Mouse (Mus musculus) CH12.LX (cell line): ENCODE results near the gene Me1. TPM values are rescaled to one million over a fixed set of nuclear protein-coding genes. Genes with fewer than 3 reads are reported as not detected.

Experiments used
- DNase-seq: peaks from one replicate; pipeline ENCODE4 v3.0.0-alpha.2; 2013; ENCODE audit errors: extremely low read depth
- H3K27ac ChIP-seq: 2 replicates; pipeline ENCODE4 v1.5.1; 2012; ENCODE audit warnings: low read depth, mild to moderate bottlenecking, control low read depth, moderate library complexity; ENCODE audit not compliant: insufficient read depth
- H3K27me3 ChIP-seq: replicated peaks from 2 replicates; pipeline ENCODE3; 2012; ENCODE audit warnings: inconsistent platforms
- H3K36me3 ChIP-seq, 2 experiments: replicated peaks in 1 of 2; 2 replicates each; pipeline versions ENCODE3 to v1.6.1; 2012; ENCODE audit warnings: inconsistent platforms in 1 of 2, low read length in 1 of 2, mild to moderate bottlenecking in 1 of 2, mixed read lengths in 1 of 2, moderate library complexity in 1 of 2; ENCODE audit not compliant: control insufficient read depth in 1 of 2, insufficient read depth in 1 of 2
- H3K4me1 ChIP-seq, 2 experiments: 2 replicates each; pipeline ENCODE4 v1.6.1; 2012; ENCODE audit warnings: inconsistent platforms in 1 of 2, moderate library complexity in 1 of 2; ENCODE audit not compliant: insufficient read depth in 2 of 2, control insufficient read depth in 1 of 2
- H3K4me2 ChIP-seq: 2 replicates; pipeline ENCODE4 v1.6.1; 2012; ENCODE audit warnings: low read depth, mild to moderate bottlenecking, control low read depth; ENCODE audit not compliant: poor library complexity, insufficient read depth, severe bottlenecking
- H3K4me3 ChIP-seq, 3 experiments: fragments of 150-350 bp in 1 of 3; sonication (generic) in 1 of 3; replicated peaks in 1 of 3; 2 replicates each; pipeline versions ENCODE3 to v1.5.1; 2011 to 2012; ENCODE audit warnings: low read depth in 2 of 3, low read length in 2 of 3, mild to moderate bottlenecking in 2 of 3, moderate library complexity in 2 of 3, control low read depth in 1 of 3, improper control_type of control experiment in 1 of 3, inconsistent platforms in 1 of 3, mixed read lengths in 1 of 3; ENCODE audit not compliant: poor library complexity in 1 of 3
- H3K79me2 ChIP-seq: replicated peaks from 2 replicates; pipeline ENCODE4 v1.6.1; 2012; ENCODE audit warnings: mild to moderate bottlenecking, moderate library complexity; ENCODE audit not compliant: control insufficient read depth, poor library complexity, insufficient read depth, severe bottlenecking; ENCODE audit errors: extremely low read depth
- H3K9ac ChIP-seq: 2 replicates; pipeline ENCODE4 v1.6.1; 2012; ENCODE audit warnings: low read depth, mild to moderate bottlenecking, control low read depth, moderate library complexity; ENCODE audit not compliant: insufficient read depth
- H3K9me3 ChIP-seq: replicated peaks from 2 replicates; pipeline ENCODE3; 2012; ENCODE audit warnings: low read length, inconsistent platforms, mixed read lengths
- BHLHE40 ChIP-seq: IDR thresholded peaks from 2 replicates; pipeline ENCODE4 v1.6.1; 2011; ENCODE audit warnings: mild to moderate bottlenecking, low read depth, low read length, improper control_type of control experiment
- CHD2 ChIP-seq: IDR thresholded peaks from 2 replicates; pipeline ENCODE4 v1.6.1; 2011; ENCODE audit warnings: low read length, improper control_type of control experiment
- ELF1 ChIP-seq: IDR thresholded peaks from 2 replicates; pipeline ENCODE4 v1.6.1; 2014; ENCODE audit warnings: low read depth, mild to moderate bottlenecking, inconsistent platforms, low read length, improper control_type of control experiment
- IRF4 ChIP-seq: IDR thresholded peaks from 2 replicates; pipeline ENCODE4 v1.6.1; 2014; ENCODE audit warnings: low read depth, mild to moderate bottlenecking, inconsistent platforms, low read length, improper control_type of control experiment
- JUN ChIP-seq: IDR thresholded peaks from 2 replicates; pipeline ENCODE4 v1.6.1; 2011; ENCODE audit warnings: low read depth, mild to moderate bottlenecking, low read length, improper control_type of control experiment, moderate library complexity; ENCODE audit not compliant: insufficient read depth
- JUND ChIP-seq: conservative IDR thresholded peaks from 2 replicates; pipeline ENCODE4 v1.6.1; 2011; ENCODE audit warnings: low read depth, low read length, improper control_type of control experiment
- MAFK ChIP-seq: IDR thresholded peaks from 2 replicates; pipeline ENCODE4 v1.6.1; 2011; ENCODE audit warnings: low read length, improper control_type of control experiment; ENCODE audit not compliant: insufficient replicate concordance
- MEF2A ChIP-seq: IDR thresholded peaks from 2 replicates; pipeline ENCODE4 v1.6.1; 2014; ENCODE audit warnings: low read depth, mild to moderate bottlenecking, inconsistent platforms, low read length, improper control_type of control experiment, borderline replicate concordance
- MXI1 ChIP-seq: IDR thresholded peaks from 2 replicates; pipeline ENCODE4 v1.6.1; 2011; ENCODE audit warnings: mild to moderate bottlenecking, low read depth, low read length, improper control_type of control experiment
- POLR2AphosphoS2 ChIP-seq: IDR thresholded peaks from 2 replicates; pipeline ENCODE4 v1.6.1; 2011; ENCODE audit warnings: low read depth, low read length, improper control_type of control experiment
- RAD21 ChIP-seq: IDR thresholded peaks from 2 replicates; pipeline ENCODE4 v1.6.1; 2011; ENCODE audit warnings: low read depth, mild to moderate bottlenecking, low read length, improper control_type of control experiment, moderate library complexity
- SIN3A ChIP-seq: IDR thresholded peaks from 2 replicates; pipeline ENCODE4 v1.6.1; 2012; ENCODE audit warnings: low read length, improper control_type of control experiment, inconsistent platforms
- SMC3 ChIP-seq: IDR thresholded peaks from 2 replicates; pipeline ENCODE4 v1.6.1; 2011; ENCODE audit warnings: low read depth, low read length, improper control_type of control experiment
- TBP ChIP-seq: conservative IDR thresholded peaks from 2 replicates; pipeline ENCODE4 v1.6.1; 2011; ENCODE audit warnings: low read depth, low read length, improper control_type of control experiment
- USF2 ChIP-seq: conservative IDR thresholded peaks from 2 replicates; pipeline ENCODE4 v1.6.1; 2011; ENCODE audit warnings: low read depth, low read length, improper control_type of control experiment
- ZC3H11A ChIP-seq: IDR thresholded peaks from 2 replicates; pipeline ENCODE4 v1.6.1; 2012; ENCODE audit warnings: low read depth, mild to moderate bottlenecking, inconsistent platforms, low read length, improper control_type of control experiment
- ZKSCAN1 ChIP-seq: IDR thresholded peaks from 2 replicates; pipeline ENCODE4 v1.6.1; 2012; ENCODE audit warnings: low read depth, inconsistent platforms, low read length, improper control_type of control experiment, borderline replicate concordance
- dilution Hi-C: fragments of 300-500 bp; cut with MboI; formaldehyde crosslinking; loops from 2 replicates; pipeline ENCODE4 v1.14.3; 2020; ENCODE audit warnings: low sequenced_read_pairs; ENCODE audit not compliant: extremely low pct_unique_long_range_greater_than_20kb, extremely low pct_ligation_motif_present
- in situ Hi-C: fragments of 300-500 bp; cut with MboI; formaldehyde crosslinking; loops from 3 replicates; pipeline ENCODE4 v1.14.3; 2019; ENCODE audit warnings: low sequenced_read_pairs, low pct_ligation_motif_present, low pct_unique_long_range_greater_than_20kb, mixed read lengths
- polyA plus RNA-seq: library from polyadenylated mRNA; unstranded; fragments of >175 nt; gene quantifications from 2 replicates; pipeline ENCODE4 v1.2.1, GENCODE M21; 2012; ENCODE audit warnings: low read depth; ENCODE audit not compliant: insufficient read length
- total RNA-seq, 2 experiments: library from RNA; depleted of rRNA; stranded (reverse); fragments of 300-350 nt in 1 of 2; fragments of >200 nt in 1 of 2; gene quantifications; 2 replicates each; pipeline ENCODE4 v1.2.3; 2012 to 2014

Me1 gene
- total and polyA plus RNA-seq, 3 experiments = 9.4 to 39.9 (median 16.7) TPM

DNA sequence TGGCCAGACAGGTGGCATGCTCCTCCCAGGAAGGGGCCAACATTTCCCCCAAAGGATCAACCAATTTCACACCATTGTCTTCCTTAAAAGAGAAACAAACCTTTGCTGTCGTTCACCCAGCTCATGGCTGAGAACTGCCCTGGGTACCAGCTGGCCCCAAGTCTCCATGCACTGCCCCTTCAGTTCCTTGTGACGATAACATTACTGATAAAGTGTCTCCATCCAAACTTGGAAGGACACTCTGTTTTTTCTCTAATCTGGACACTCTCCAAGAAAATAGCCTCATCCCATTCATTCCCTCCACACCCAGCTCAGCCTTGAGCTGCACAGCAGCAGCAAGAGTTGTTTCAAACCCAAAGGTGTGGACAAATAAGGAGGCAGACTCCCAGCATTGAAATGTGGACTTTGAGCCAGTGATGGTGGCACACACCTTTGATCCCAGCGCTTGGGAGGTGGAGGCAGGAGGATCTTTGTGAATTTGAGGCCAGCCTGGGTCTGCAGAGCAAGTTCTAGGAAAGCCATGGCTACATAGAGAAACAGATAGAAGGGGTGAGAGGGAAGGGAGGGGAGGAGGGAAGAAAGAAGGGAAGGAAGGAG, 126.3 kb downstream of the Me1 start:
- H3K4me2 ChIP-seq = no peak overlapping the region

DNA sequence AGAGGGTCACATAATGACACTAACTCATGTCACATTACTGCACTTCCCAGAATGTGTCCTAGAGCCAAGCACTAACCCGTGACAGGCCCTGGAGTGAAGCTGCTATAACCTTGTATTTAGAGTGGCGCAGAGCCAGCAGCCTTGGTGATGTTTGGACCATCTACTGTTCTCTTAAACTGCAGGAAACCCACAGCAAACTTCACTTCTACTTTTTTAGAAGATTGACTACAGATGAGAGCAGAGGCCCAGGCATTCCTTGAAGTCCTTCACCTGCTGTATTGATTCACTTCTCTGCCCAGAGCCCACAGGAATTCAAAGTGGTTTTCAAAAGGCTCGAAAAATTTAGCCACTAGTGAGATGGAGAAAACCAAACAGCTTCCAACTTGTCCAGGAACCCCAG, 135.2 kb downstream of the Me1 start:
- H3K4me1 ChIP-seq = no peaks in the 10 kb centered on the region

More for the DNA sequence above, 126.3 kb downstream of the Me1 start:
- Histone ChIP-seq H3K4me1 (peaks cover 0 to 26% of the 10 kb centered on the region in 2 experiments; a peak in 2 of 4 replicates), H3K79me2 (peaks cover 9% of the 10 kb centered on the region)
- DNase-seq = no peak
- in situ Hi-C loops = loop anchor here (25.0 kb wide), 1 partner anchor 832 kb away; the partner anchor contains the start of gene Ibtk
- dilution Hi-C loops = no loop called here
- TF ChIP-seq TBP = no peak
- no peak for TF ChIP-seq MEF2A
- TF ChIP-seq USF2 = no peak
- TF ChIP-seq JUN = no peak
- no peak for TF ChIP-seq IRF4
- no peak for TF ChIP-seq MAFK
- TF ChIP-seq POLR2AphosphoS2 = no peak
- TF ChIP-seq SIN3A = no peak
- no peak for TF ChIP-seq JUND
- no peak for TF ChIP-seq ZC3H11A
- TF ChIP-seq ELF1 = no peak
- no peak for TF ChIP-seq ZKSCAN1
- TF ChIP-seq BHLHE40 = no peak
- TF ChIP-seq RAD21 = no peak
- no peak for TF ChIP-seq CHD2
- TF ChIP-seq SMC3 = no peak
- TF ChIP-seq, all 38 proteins: peak for 0
- H3K27me3 ChIP-seq = no peaks in the 10 kb centered on the region
- no peak overlapping the region for H3K9ac ChIP-seq
- peaks cover 32 to 68% of the 10 kb centered on the region in 2 experiments for H3K36me3 ChIP-seq
- no peak overlapping the region for H3K27ac ChIP-seq
- no peaks in the 10 kb centered on the region for H3K9me3 ChIP-seq
- H3K4me3 ChIP-seq = no peak overlapping the region

More for the DNA sequence above, 135.2 kb downstream of the Me1 start:
- no peak overlapping the region for H3K9ac ChIP-seq
- no peak overlapping the region for H3K4me3 ChIP-seq
- no peak overlapping the region for H3K27ac ChIP-seq
- H3K27me3 ChIP-seq = no peaks in the 10 kb centered on the region
- no peaks in the 10 kb centered on the region for H3K79me2 ChIP-seq
- no peaks in the 10 kb centered on the region for H3K9me3 ChIP-seq
- no peak overlapping the region for H3K4me2 ChIP-seq
- no peak for DNase-seq
- peaks cover 67 to 94% of the 10 kb centered on the region in 2 experiments for H3K36me3 ChIP-seq
- no peak for TF ChIP-seq MXI1
- in situ Hi-C loops (loop anchor here (25.0 kb wide), 1 partner anchor 823 kb away; the partner anchor contains the start of gene Ibtk), dilution Hi-C loops (no loop called here)
